12 mouse cellular contexts compared by ENCODE assay signal in genomic region chr16:21827153-21827552, GRCm38 (mm10). TPM values are rescaled to one million over a fixed set of nuclear protein-coding genes. Genes with fewer than 3 reads are reported as not detected.
DNase-seq lines count a peak whose midpoint lies in the region; ATAC-seq and TF ChIP-seq lines count a peak whose summit lies in the region.
"Had no signal": no experiment of that assay in that cellular context is flagged by ENCODE, and none has a peak within 500 bp of the region (broad histone marks: within the 10 kb centered on the region; RNA-seq: fewer than 3 reads in every experiment).

No protein-coding gene starts in this region.

- TF ChIP-seq POLR2A in thymus, adult 2 months (IDR thresholded peaks at IDR 0.05; ENCODE audit: control insufficient read depth, extremely low read depth, insufficient read depth, low read length, poor library complexity), result no peak

- H3K4me1 ChIP-seq in heart, embryonic 16.5 days (ENCODE audit: control insufficient read depth, insufficient read depth, low read length), result 0 out of 2 replicates have a peak, but pooled peaks cover 2% of the 10 kb centered on the region
- H3K4me1 ChIP-seq in kidney, embryonic 16.5 days (ENCODE audit: insufficient read depth, low read length), result peaks cover 17% of the 10 kb centered on the region
- peaks cover 25% of the 10 kb centered on the region for H3K4me1 ChIP-seq in thymus, adult 2 months (replicated peaks; ENCODE audit: control insufficient read depth, insufficient read depth, low read length)
- peaks cover 10% of the 10 kb centered on the region for H3K4me1 ChIP-seq in hindbrain, embryonic 10.5 days (replicated peaks)

- H3K4me2 ChIP-seq in heart, embryonic 16.5 days (ENCODE audit: low read depth, low read length), result no peak overlapping the region
- H3K4me2 ChIP-seq in kidney, embryonic 16.5 days (replicated peaks; ENCODE audit: low read depth, low read length), result peak overlapping the region; percentile 35
- H3K4me2 ChIP-seq: heart, embryonic 15.5 days had no signal

- H3K36me3 ChIP-seq in heart, embryonic 16.5 days (ENCODE audit: control insufficient read depth, insufficient read depth), result no peaks in the 10 kb centered on the region
- no peaks in the 10 kb centered on the region for H3K36me3 ChIP-seq in kidney, embryonic 16.5 days (ENCODE audit: insufficient read depth, low read length)
- H3K36me3 ChIP-seq in thymus, adult 2 months (ENCODE audit: control insufficient read depth, insufficient read depth, low read length), result no peaks in the 10 kb centered on the region
- no peaks in the 10 kb centered on the region for H3K36me3 ChIP-seq in hindbrain, embryonic 10.5 days
- H3K36me3 ChIP-seq: heart, embryonic 15.5 days had no signal

- H3K9ac ChIP-seq in heart, embryonic 16.5 days (ENCODE audit: low read length), result no peak overlapping the region
- H3K9ac ChIP-seq in kidney, embryonic 16.5 days (replicated peaks; ENCODE audit: low read length), result no peak overlapping the region
- H3K9ac ChIP-seq: heart, embryonic 15.5 days had no signal

- 45% methylated on average over 4 of the region's 4 CpGs for WGBS in heart, embryonic 16.5 days
- WGBS in kidney, embryonic 16.5 days, result 35% methylated on average over 4 of the region's 4 CpGs
- WGBS in thymus, adult 2 months, result 23% methylated on average over 4 of the region's 4 CpGs
- WGBS in hindbrain, embryonic 10.5 days, result 83% methylated on average over 4 of the region's 4 CpGs

- H3K27me3 ChIP-seq in heart, embryonic 16.5 days (ENCODE audit: control insufficient read depth, insufficient read depth, low read length), result no peaks in the 10 kb centered on the region
- H3K27me3 ChIP-seq in kidney, embryonic 16.5 days (ENCODE audit: insufficient read depth, low read length), result no peaks in the 10 kb centered on the region
- no peaks in the 10 kb centered on the region for H3K27me3 ChIP-seq in thymus, adult 2 months (ENCODE audit: control insufficient read depth, insufficient read depth, low read length)
- H3K27me3 ChIP-seq in hindbrain, embryonic 10.5 days (ENCODE audit: insufficient read depth, poor library complexity, severe bottlenecking), result no peaks in the 10 kb centered on the region
- H3K27me3 ChIP-seq: heart, embryonic 15.5 days had no signal

- no peak overlapping the region for H3K4me3 ChIP-seq in heart, embryonic 16.5 days (ENCODE audit: low read length)
- no peak overlapping the region for H3K4me3 ChIP-seq in kidney, embryonic 16.5 days (ENCODE audit: low read length)
- no peak overlapping the region for H3K4me3 ChIP-seq in thymus, adult 2 months (ENCODE audit: control insufficient read depth, insufficient read depth, low read length)
- no peak overlapping the region for H3K4me3 ChIP-seq in hindbrain, embryonic 10.5 days
- H3K4me3 ChIP-seq: heart, embryonic 15.5 days had no signal

- ATAC-seq in heart, embryonic 16.5 days (replicated peaks; ENCODE audit: extremely low read depth, insufficient read depth, low FRiP score), result no peak; the same call in 1 of the 2 replicates
- ATAC-seq in kidney, embryonic 16.5 days (ENCODE audit: low FRiP score, low TSS enrichment), result peak; percentile 55
- ATAC-seq in megakaryocyte progenitor cell, adult 5-6 weeks (replicated peaks; ENCODE audit: poor library complexity), result 0 out of 2 replicates have a peak, but pooled peaks have one; percentile 26
- no peak for ATAC-seq in activated CD4-positive, CD25-positive, alpha-beta regulatory T cell, adult 4 months
- ATAC-seq: forebrain, embryonic 16.5 days; midbrain, embryonic 16.5 days had no signal

- intact Hi-C loops in heart, postnatal 36 days (cut with DNase I), result no loop called here

- 0 out of 2 replicates have a peak overlapping the region, but pooled peaks have one; percentile 33 for H3K27ac ChIP-seq in heart, embryonic 16.5 days (ENCODE audit: low read length)
- peak overlapping the region; percentile 84 for H3K27ac ChIP-seq in kidney, embryonic 16.5 days (ENCODE audit: low read length)
- H3K27ac ChIP-seq in thymus, adult 2 months (ENCODE audit: control insufficient read depth, insufficient read depth, low read length), result no peak overlapping the region
- no peak overlapping the region for H3K27ac ChIP-seq in hindbrain, embryonic 10.5 days
- H3K27ac ChIP-seq: heart, embryonic 15.5 days had no signal

- peak; percentile 46 for DNase-seq in heart, adult 8-10 months (ENCODE audit: low spot score)
- no peak for DNase-seq in heart, postnatal 36 days
- DNase-seq in thymus, adult 2 months, result no peak
- DNase-seq in hindbrain, embryonic 10.5 days (ENCODE audit: low spot score), result no peak
- DNase-seq: left cerebral cortex, postnatal 4 days had no signal

- TF ChIP-seq CTCF in thymus, adult 2 months (IDR thresholded peaks at IDR 0.05; ENCODE audit: borderline replicate concordance, control insufficient read depth, extremely low read depth, insufficient read depth, low read length, poor library complexity), result no peak

- H3K9me3 ChIP-seq in heart, embryonic 16.5 days (replicated peaks; ENCODE audit: control insufficient read depth, low read length), result no peaks in the 10 kb centered on the region
- no peaks in the 10 kb centered on the region for H3K9me3 ChIP-seq in kidney, embryonic 16.5 days (ENCODE audit: low read length)
- no peaks in the 10 kb centered on the region for H3K9me3 ChIP-seq in hindbrain, embryonic 10.5 days
- H3K9me3 ChIP-seq: heart, embryonic 15.5 days had no signal

RNA-seq across cellular contexts. Expression of gene Map3k13, which starts 33.0 kb away (rescaled TPM):
- 1 to 10 TPM in 1 of 4 experiments, under 1 TPM in 3; 0.78 to 1.5 (median 0.84) TPM for total RNA-seq in heart, adult 8-10 months (2022)
- 1 to 10 TPM in 1 of 2 experiments, under 1 TPM in 1; 0.76 to 1.2 TPM for total RNA-seq in heart, postnatal 36 days (2021)
- 0.62 and 0.76 TPM in 2 replicates for polyA plus RNA-seq in heart, embryonic 16.5 days (2015; fragmentation: Nextera tagmentation; extraction: Ambion mirVana)
- polyA plus RNA-seq in kidney, embryonic 16.5 days (2015; fragmentation: Nextera tagmentation; extraction: Ambion mirVana), result 1.0 and 1.2 TPM in 2 replicates
- 0.10 TPM in 1 of 2 replicates, not detected in the other for total RNA-seq in megakaryocyte progenitor cell, adult 5-6 weeks (2015)
- 0.03 TPM in 1 of 2 replicates, not detected in the other for total RNA-seq in megakaryocyte progenitor cell, adult 5-6 weeks (2017)
- 2.0 and 2.3 TPM in 2 replicates for polyA plus RNA-seq in thymus, adult 2 months (2012; rRNA removed)
- polyA plus RNA-seq in activated CD4-positive, CD25-positive, alpha-beta regulatory T cell, adult 4 months (2017; shearing (Covaris generic)), result under 1 TPM; 0.19 to 0.36 TPM
- 2.7 and 4.1 TPM in 2 replicates for polyA plus RNA-seq in hindbrain, embryonic 10.5 days (2016; fragmentation: Nextera tagmentation; extraction: Ambion mirVana)

RNA-seq across cellular contexts. Expression of gene Ehhadh, which starts 39.5 kb away (rescaled TPM):
- 10 to 100 TPM; 10.8 to 17.3 (median 14.3) TPM for total RNA-seq in heart, adult 8-10 months (2022)
- total RNA-seq in heart, postnatal 36 days (2021), result 10 to 100 TPM; 17.1 to 21.8 TPM
- polyA plus RNA-seq in heart, embryonic 16.5 days (2015; fragmentation: Nextera tagmentation; extraction: Ambion mirVana), result 3.0 and 3.6 TPM in 2 replicates
- polyA plus RNA-seq in kidney, embryonic 16.5 days (2015; fragmentation: Nextera tagmentation; extraction: Ambion mirVana), result 5.6 and 6.7 TPM in 2 replicates
- 2.1 and 2.3 TPM in 2 replicates for total RNA-seq in megakaryocyte progenitor cell, adult 5-6 weeks (2015)
- total RNA-seq in megakaryocyte progenitor cell, adult 5-6 weeks (2017), result 2.6 and 2.9 TPM in 2 replicates
- 8.0 and 9.6 TPM in 2 replicates for polyA plus RNA-seq in thymus, adult 2 months (2012; rRNA removed)
- 1 to 10 TPM; 5.0 to 6.4 TPM for polyA plus RNA-seq in activated CD4-positive, CD25-positive, alpha-beta regulatory T cell, adult 4 months (2017; shearing (Covaris generic))
- polyA plus RNA-seq in hindbrain, embryonic 10.5 days (2016; fragmentation: Nextera tagmentation; extraction: Ambion mirVana), result 1.5 and 1.7 TPM in 2 replicates

Comparison
In these comparisons a context has a peak if more than half of its experiments do, and no peak if none do; other contexts are left out.
1. ATAC-seq: peak in kidney, embryonic 16.5 days (single experiment) and megakaryocyte progenitor cell, adult 5-6 weeks (single experiment); none in heart, embryonic 16.5 days (single experiment) and activated CD4-positive, CD25-positive, alpha-beta regulatory T cell, adult 4 months (single experiment).
2. H3K27ac ChIP-seq: peak in heart, embryonic 16.5 days (single experiment) and kidney, embryonic 16.5 days (single experiment); none in thymus, adult 2 months (single experiment) and hindbrain, embryonic 10.5 days (single experiment).